Mouse (Mus musculus): ENCODE data around the gene Nox4.

GRCm38 (mm10) chr7:87204751-87205150 is 41.1 kb upstream of the Nox4 start:
- TF ChIP-seq CTCF (IDR thresholded peaks at IDR 0.05; ENCODE audit: low read depth) (no peak), EP300 (IDR thresholded peaks at IDR 0.05; ENCODE audit: low read depth) (no peak)

Measured in liver, postnatal 0 days (tissue).